Mouse (Mus musculus) megakaryocyte, adult 5-6 weeks (primary cell): ENCODE data around the gene Zfp61. TPM values are rescaled to one million over a fixed set of nuclear protein-coding genes. Genes with fewer than 3 reads are reported as not detected.
A peak's percentile ranks its signal among the peaks of the same experiment; 100 is the strongest.

ENCODE experiments used
- ATAC-seq: 2 replicates; pipeline ENCODE4 v1.8.0; 2016; ENCODE audit warnings: mild to moderate bottlenecking, inconsistent platforms; ENCODE audit not compliant: poor library complexity, severe bottlenecking
- total RNA-seq, 2 experiments: library from RNA; stranded (forward) in 1 of 2; stranded (reverse) in 1 of 2; fragments of 153-499, 151-499 nt in 1 of 2; fragments of 221-1000, 200-1000 nt in 1 of 2; gene quantifications; 2 replicates each; pipeline versions ENCODE4 v1.2.3 to v1.2.4; 2015 to 2017

The Zfp61 gene
- total RNA-seq, 2 experiments from 2014 or later = 4.2 to 10.6 TPM

GRCm38 (mm10) chr7:24268176-24269155 is 32.6 kb downstream of the Zfp61 start:
- ATAC-seq = no peak

DNA sequence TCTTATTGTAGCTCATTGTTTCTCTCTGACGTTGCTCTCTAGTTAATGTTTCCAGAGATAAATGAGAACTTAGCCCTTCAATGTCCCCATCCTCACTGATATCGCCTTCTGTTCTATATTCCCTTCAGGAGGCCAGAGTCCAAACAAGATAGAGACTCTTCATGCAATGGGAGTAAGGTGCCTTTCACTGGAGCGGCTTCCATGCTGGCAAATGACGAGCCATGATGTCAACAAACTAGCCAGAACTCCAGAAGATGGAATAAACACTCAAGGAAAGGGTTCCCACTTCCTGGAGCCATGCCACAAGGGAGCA is 41.1 kb downstream of the Zfp61 start:
- ATAC-seq = no peak

DNA sequence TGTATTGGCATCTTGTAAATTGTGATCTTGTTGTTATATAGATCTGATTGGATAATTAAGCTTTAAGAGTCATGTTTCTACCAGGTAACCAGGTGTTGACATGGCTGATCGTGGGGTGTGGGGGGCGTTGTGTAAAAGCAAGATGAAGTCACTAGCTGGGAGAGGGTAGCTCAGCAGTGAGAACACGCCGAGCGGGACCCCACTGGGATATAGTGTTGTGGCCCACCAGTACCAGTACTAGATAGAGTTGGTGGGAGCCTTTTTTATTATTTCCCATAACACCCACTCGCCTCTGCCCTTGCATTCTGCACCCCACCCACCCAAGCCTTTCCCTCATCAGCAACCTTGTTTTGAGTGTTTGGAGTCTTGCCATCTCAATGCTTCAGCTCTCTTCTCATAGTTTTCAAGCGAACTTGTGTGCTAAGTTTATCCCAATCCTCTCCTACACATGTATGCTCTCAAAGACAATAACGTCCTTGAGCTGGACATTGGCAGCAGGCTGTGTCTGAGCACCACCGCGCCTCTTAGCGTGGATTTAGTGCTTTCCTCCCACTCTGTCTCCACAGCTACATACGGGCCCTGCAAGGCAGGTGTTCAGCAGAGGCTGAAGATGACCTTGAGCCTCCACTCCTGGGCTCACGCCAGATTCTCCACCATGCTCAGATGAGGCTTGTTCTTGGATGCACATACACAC is 41.6 kb downstream of the Zfp61 start:
- no peak for ATAC-seq

DNA sequence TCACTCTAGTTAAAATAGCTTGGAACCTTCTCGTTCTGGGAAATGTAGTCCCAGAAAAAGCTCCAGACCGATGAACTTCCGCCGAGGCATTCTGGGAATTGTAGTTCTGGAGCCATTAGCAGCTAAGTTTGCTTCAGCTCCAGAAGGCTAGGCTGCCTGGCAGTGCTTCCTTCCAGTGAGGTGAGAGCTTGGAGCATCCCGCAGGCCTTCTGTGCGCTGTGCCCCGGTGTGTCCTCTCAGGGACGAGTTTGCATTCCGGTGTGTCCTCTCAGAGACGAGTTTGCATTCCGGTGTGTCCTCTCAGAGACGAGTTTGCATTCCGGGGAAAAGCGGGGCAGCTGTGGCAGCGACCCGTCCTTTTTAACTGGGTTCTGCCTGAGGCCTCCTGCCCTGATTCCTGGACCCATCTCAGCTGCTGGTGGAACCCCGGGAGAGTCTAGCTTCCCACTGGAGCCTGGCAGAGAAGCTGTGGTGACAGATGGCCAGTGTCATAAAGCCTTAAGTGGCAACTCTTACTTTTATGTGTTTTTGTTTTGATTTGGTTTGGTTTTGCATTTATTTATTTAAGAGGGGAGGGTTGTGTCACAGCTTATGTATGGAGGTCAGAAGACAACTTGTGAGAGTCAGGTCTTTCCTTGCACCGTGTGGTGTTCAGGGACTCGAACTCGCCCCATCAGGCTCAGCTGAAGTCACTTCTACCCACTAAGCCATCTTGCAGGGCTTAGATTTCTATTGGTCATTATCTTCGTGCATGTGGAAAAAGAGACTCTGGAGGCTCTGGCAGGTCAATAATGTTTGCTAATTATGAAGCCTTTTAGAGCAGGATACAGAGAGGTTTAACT is 46.2 kb downstream of the Zfp61 start, which contains the start of gene Zfp108:
TSS of gene Zfp108 (plus strand) at position 162 of the 842 bp plus-strand sequence.
- ATAC-seq = peak; percentile 95

GRCm38 (mm10) chr7:24253779-24254615 is 47.0 kb downstream of the Zfp61 start:
- no peak for ATAC-seq

Other genes starting within 250 kb of the Zfp61 start
- gene Vmn1r183, start 248.0 kb downstream of the Zfp61 start, total RNA-seq (2015) = not detected in 2 replicates
- gene Vmn1r183, start 248.0 kb downstream of the Zfp61 start, total RNA-seq (2017) = not detected in 2 replicates
- 14.0 and 14.8 TPM in 2 replicates for gene Zfp180, start 219.3 kb downstream of the Zfp61 start, total RNA-seq (2015)
- gene Zfp180, start 219.3 kb downstream of the Zfp61 start, total RNA-seq (2017) = 15.7 and 18.7 TPM in 2 replicates
- gene Zfp112, start 188.9 kb downstream of the Zfp61 start, total RNA-seq (2015) = 0.60 and 0.89 TPM in 2 replicates
- gene Zfp112, start 188.9 kb downstream of the Zfp61 start, total RNA-seq (2017) = 0.29 and 0.81 TPM in 2 replicates
- gene Zfp235, start 167.1 kb downstream of the Zfp61 start, total RNA-seq (2015) = 4.5 and 8.1 TPM in 2 replicates
- gene Zfp235, start 167.1 kb downstream of the Zfp61 start, total RNA-seq (2017) = 3.7 and 4.7 TPM in 2 replicates
- gene Zfp114, start 126.2 kb downstream of the Zfp61 start, total RNA-seq (2015) = 0.71 and 0.80 TPM in 2 replicates
- gene Zfp114, start 126.2 kb downstream of the Zfp61 start, total RNA-seq (2017) = 0.11 and 0.65 TPM in 2 replicates
- 6.0 and 6.8 TPM in 2 replicates for gene Zfp111, start 89.8 kb downstream of the Zfp61 start, total RNA-seq (2015)
- gene Zfp111, start 89.8 kb downstream of the Zfp61 start, total RNA-seq (2017) = 6.8 and 8.9 TPM in 2 replicates
- 1.0 and 1.1 TPM in 2 replicates for gene Zfp109, start 63.7 kb downstream of the Zfp61 start, total RNA-seq (2015)
- 1.5 and 2.6 TPM in 2 replicates for gene Zfp109, start 63.7 kb downstream of the Zfp61 start, total RNA-seq (2017)
- gene Zfp108, start 46.4 kb downstream of the Zfp61 start, total RNA-seq (2015) = 0.56 and 0.93 TPM in 2 replicates
- gene Zfp108, start 46.4 kb downstream of the Zfp61 start, total RNA-seq (2017) = 0.51 and 0.65 TPM in 2 replicates
- 0.36 TPM in 1 of 2 replicates, not detected in the other for gene Zfp93, start 30.8 kb downstream of the Zfp61 start, total RNA-seq (2015)
- gene Zfp93, start 30.8 kb downstream of the Zfp61 start, total RNA-seq (2017) = 0.08 and 0.26 TPM in 2 replicates
- 0.49 and 1.6 TPM in 2 replicates for gene Zfp94, start 15.4 kb upstream of the Zfp61 start, total RNA-seq (2015)
- 0.94 and 0.95 TPM in 2 replicates for gene Zfp94, start 15.4 kb upstream of the Zfp61 start, total RNA-seq (2017)
- gene Tescl, start 32.7 kb upstream of the Zfp61 start, total RNA-seq (2015) = not detected in 2 replicates
- gene Tescl, start 32.7 kb upstream of the Zfp61 start, total RNA-seq (2017) = not detected in 2 replicates
- gene Lypd5, start 48.0 kb upstream of the Zfp61 start, total RNA-seq (2015) = not detected in 2 replicates
- not detected in 2 replicates for gene Lypd5, start 48.0 kb upstream of the Zfp61 start, total RNA-seq (2017)
- gene Kcnn4, start 69.0 kb upstream of the Zfp61 start, total RNA-seq (2015) = 5.9 and 7.6 TPM in 2 replicates
- gene Kcnn4, start 69.0 kb upstream of the Zfp61 start, total RNA-seq (2017) = 14.2 and 17.0 TPM in 2 replicates
- gene Smg9, start 98.4 kb upstream of the Zfp61 start, total RNA-seq (2015) = 21.6 and 22.3 TPM in 2 replicates
- 16.7 and 30.3 TPM in 2 replicates for gene Smg9, start 98.4 kb upstream of the Zfp61 start, total RNA-seq (2017)
- 0.74 and 1.8 TPM in 2 replicates for gene Irgc1, start 151.1 kb upstream of the Zfp61 start, total RNA-seq (2015)
- gene Irgc1, start 151.1 kb upstream of the Zfp61 start, total RNA-seq (2017) = 0.66 and 0.94 TPM in 2 replicates
- 100 and 110 TPM in 2 replicates for gene Plaur, start 161.3 kb upstream of the Zfp61 start, total RNA-seq (2015)
- 96.3 and 124 TPM in 2 replicates for gene Plaur, start 161.3 kb upstream of the Zfp61 start, total RNA-seq (2017)
- gene Cadm4, start 180.8 kb upstream of the Zfp61 start, total RNA-seq (2015) = not detected in 2 replicates
- not detected in 2 replicates for gene Cadm4, start 180.8 kb upstream of the Zfp61 start, total RNA-seq (2017)
- 0.69 TPM in 1 of 2 replicates, not detected in the other for gene Zfp428, start 205.8 kb upstream of the Zfp61 start, total RNA-seq (2015)
- gene Zfp428, start 205.8 kb upstream of the Zfp61 start, total RNA-seq (2017) = 0.40 TPM in 1 of 2 replicates, not detected in the other
- gene AC161166.1, start 211.2 kb upstream of the Zfp61 start, total RNA-seq (2015) = not detected in 2 replicates
- not detected in 2 replicates for gene AC161166.1, start 211.2 kb upstream of the Zfp61 start, total RNA-seq (2017)
- gene Irgq, start 229.5 kb upstream of the Zfp61 start, total RNA-seq (2015) = 2.4 and 2.7 TPM in 2 replicates
- 2.4 and 2.5 TPM in 2 replicates for gene Irgq, start 229.5 kb upstream of the Zfp61 start, total RNA-seq (2017)
- gene Pinlyp, start 244.9 kb upstream of the Zfp61 start, total RNA-seq (2015) = not detected in 2 replicates
- gene Pinlyp, start 244.9 kb upstream of the Zfp61 start, total RNA-seq (2017) = not detected in 2 replicates
- 18.3 and 27.5 TPM in 2 replicates for gene Xrcc1, start 245.1 kb upstream of the Zfp61 start, total RNA-seq (2015)
- gene Xrcc1, start 245.1 kb upstream of the Zfp61 start, total RNA-seq (2017) = 17.6 and 25.1 TPM in 2 replicates